Mouse (Mus musculus): ENCODE measurements around the gene Gm7137. TPM values are rescaled to one million over a fixed set of nuclear protein-coding genes. Genes with fewer than 3 reads are reported as not detected.

The Gm7137 gene
- polyA plus RNA-seq, 1 experiment from 2014 or later, result not detected

Other genes starting within 250 kb of the Gm7137 start
- 87.3 and 94.5 TPM in 2 replicates for gene Pttg1ip, start 206.5 kb downstream of the Gm7137 start, polyA plus RNA-seq (2015; fragmentation: Nextera tagmentation; extraction: Ambion mirVana)
- 82.3 and 92.2 TPM in 2 replicates for gene Sumo3, start 182.1 kb downstream of the Gm7137 start, polyA plus RNA-seq (2015; fragmentation: Nextera tagmentation; extraction: Ambion mirVana)
- 0.61 TPM in 1 of 2 replicates, not detected in the other for gene Gm49325, start 182.0 kb downstream of the Gm7137 start, polyA plus RNA-seq (2015; fragmentation: Nextera tagmentation; extraction: Ambion mirVana)
- 43.7 and 46.3 TPM in 2 replicates for gene Ube2g2, start 165.9 kb downstream of the Gm7137 start, polyA plus RNA-seq (2015; fragmentation: Nextera tagmentation; extraction: Ambion mirVana)
- gene Tspear, start 101.6 kb downstream of the Gm7137 start, polyA plus RNA-seq (2015; fragmentation: Nextera tagmentation; extraction: Ambion mirVana), result 0.05 TPM in 1 of 2 replicates, not detected in the other
- gene Gm19402, start 97.4 kb downstream of the Gm7137 start, polyA plus RNA-seq (2015; fragmentation: Nextera tagmentation; extraction: Ambion mirVana), result not detected in 2 replicates
- not detected in 2 replicates for gene Gm9508, start 91.0 kb downstream of the Gm7137 start, polyA plus RNA-seq (2015; fragmentation: Nextera tagmentation; extraction: Ambion mirVana)
- not detected in 2 replicates for gene Gm10272, start 81.6 kb downstream of the Gm7137 start, polyA plus RNA-seq (2015; fragmentation: Nextera tagmentation; extraction: Ambion mirVana)
- gene Gm10024, start 76.7 kb downstream of the Gm7137 start, polyA plus RNA-seq (2015; fragmentation: Nextera tagmentation; extraction: Ambion mirVana), result not detected in 2 replicates
- not detected in 2 replicates for gene Gm10142, start 72.4 kb downstream of the Gm7137 start, polyA plus RNA-seq (2015; fragmentation: Nextera tagmentation; extraction: Ambion mirVana)
- gene Krtap12-1, start 67.6 kb downstream of the Gm7137 start, polyA plus RNA-seq (2015; fragmentation: Nextera tagmentation; extraction: Ambion mirVana), result not detected in 2 replicates
- gene Gm10100, start 61.7 kb downstream of the Gm7137 start, polyA plus RNA-seq (2015; fragmentation: Nextera tagmentation; extraction: Ambion mirVana), result not detected in 2 replicates
- not detected in 2 replicates for gene Gm18596, start 45.6 kb downstream of the Gm7137 start, polyA plus RNA-seq (2015; fragmentation: Nextera tagmentation; extraction: Ambion mirVana)
- not detected in 2 replicates for gene Gm9736, start 36.8 kb downstream of the Gm7137 start, polyA plus RNA-seq (2015; fragmentation: Nextera tagmentation; extraction: Ambion mirVana)
- not detected in 2 replicates for gene Gm3233, start 28.5 kb downstream of the Gm7137 start, polyA plus RNA-seq (2015; fragmentation: Nextera tagmentation; extraction: Ambion mirVana)
- not detected in 2 replicates for gene Gm3238, start 16.9 kb downstream of the Gm7137 start, polyA plus RNA-seq (2015; fragmentation: Nextera tagmentation; extraction: Ambion mirVana)
- not detected in 2 replicates for gene Gm7138, start 11.3 kb downstream of the Gm7137 start, polyA plus RNA-seq (2015; fragmentation: Nextera tagmentation; extraction: Ambion mirVana)
- not detected in 2 replicates for gene Gm3250, start 5.7 kb downstream of the Gm7137 start, polyA plus RNA-seq (2015; fragmentation: Nextera tagmentation; extraction: Ambion mirVana)
- gene Gm9639, start 6.9 kb upstream of the Gm7137 start, polyA plus RNA-seq (2015; fragmentation: Nextera tagmentation; extraction: Ambion mirVana), result not detected in 2 replicates
- gene Gm19668, start 10.9 kb upstream of the Gm7137 start, polyA plus RNA-seq (2015; fragmentation: Nextera tagmentation; extraction: Ambion mirVana), result not detected in 2 replicates
- gene Gm9507, start 23.6 kb upstream of the Gm7137 start, polyA plus RNA-seq (2015; fragmentation: Nextera tagmentation; extraction: Ambion mirVana), result not detected in 2 replicates
- not detected in 2 replicates for gene Gm2696, start 26.5 kb upstream of the Gm7137 start, polyA plus RNA-seq (2015; fragmentation: Nextera tagmentation; extraction: Ambion mirVana)
- gene Krtap10-4, start 38.9 kb upstream of the Gm7137 start, polyA plus RNA-seq (2015; fragmentation: Nextera tagmentation; extraction: Ambion mirVana), result not detected in 2 replicates
- not detected in 2 replicates for gene Krtap10-10, start 47.7 kb upstream of the Gm7137 start, polyA plus RNA-seq (2015; fragmentation: Nextera tagmentation; extraction: Ambion mirVana)
- gene Gm36176, start 58.6 kb upstream of the Gm7137 start, polyA plus RNA-seq (2015; fragmentation: Nextera tagmentation; extraction: Ambion mirVana), result not detected in 2 replicates
- not detected in 2 replicates for gene Gm10318, start 64.7 kb upstream of the Gm7137 start, polyA plus RNA-seq (2015; fragmentation: Nextera tagmentation; extraction: Ambion mirVana)
- not detected in 2 replicates for gene Gm3285, start 73.8 kb upstream of the Gm7137 start, polyA plus RNA-seq (2015; fragmentation: Nextera tagmentation; extraction: Ambion mirVana)
- gene Lrrc3, start 114.3 kb upstream of the Gm7137 start, polyA plus RNA-seq (2015; fragmentation: Nextera tagmentation; extraction: Ambion mirVana), result 16.5 and 18.6 TPM in 2 replicates
- gene Trpm2, start 182.4 kb upstream of the Gm7137 start, polyA plus RNA-seq (2015; fragmentation: Nextera tagmentation; extraction: Ambion mirVana), result 2.7 and 3.0 TPM in 2 replicates
- 3.7 and 4.0 TPM in 2 replicates for gene 1810043G02Rik, start 190.3 kb upstream of the Gm7137 start, polyA plus RNA-seq (2015; fragmentation: Nextera tagmentation; extraction: Ambion mirVana)
- gene Pfkl, start 221.9 kb upstream of the Gm7137 start, polyA plus RNA-seq (2015; fragmentation: Nextera tagmentation; extraction: Ambion mirVana), result 83.0 and 83.2 TPM in 2 replicates